Mouse (Mus musculus) retina, postnatal 1 day (tissue): Measurements from ENCODE around the gene Trio.
A peak's percentile ranks its signal among the peaks of the same experiment; 100 is the strongest.

Experiments
- DNase-seq: peaks from one replicate; pipeline ENCODE4 v3.0.0-alpha.2; 2012

The Trio gene

DNA sequence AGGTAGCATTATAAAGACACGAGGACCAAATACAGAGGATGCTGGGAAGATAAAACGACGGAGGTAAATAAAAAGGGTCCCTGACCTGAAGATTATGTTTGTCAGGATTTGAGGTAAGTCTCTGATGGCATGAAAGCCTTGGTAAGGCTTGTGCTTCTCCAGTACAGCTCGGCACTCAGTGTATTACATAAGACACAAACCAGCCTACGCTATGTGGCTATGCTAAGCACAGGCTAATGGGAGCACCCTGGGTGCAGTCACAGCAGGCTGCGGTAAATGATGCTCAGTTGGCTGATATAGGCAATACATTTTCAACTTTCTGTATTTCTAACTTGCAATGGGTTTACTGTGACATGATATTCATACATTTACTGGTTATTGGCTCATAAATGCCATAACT lies 234.9 kb downstream of the Trio start:
- DNase-seq: no peak

DNA sequence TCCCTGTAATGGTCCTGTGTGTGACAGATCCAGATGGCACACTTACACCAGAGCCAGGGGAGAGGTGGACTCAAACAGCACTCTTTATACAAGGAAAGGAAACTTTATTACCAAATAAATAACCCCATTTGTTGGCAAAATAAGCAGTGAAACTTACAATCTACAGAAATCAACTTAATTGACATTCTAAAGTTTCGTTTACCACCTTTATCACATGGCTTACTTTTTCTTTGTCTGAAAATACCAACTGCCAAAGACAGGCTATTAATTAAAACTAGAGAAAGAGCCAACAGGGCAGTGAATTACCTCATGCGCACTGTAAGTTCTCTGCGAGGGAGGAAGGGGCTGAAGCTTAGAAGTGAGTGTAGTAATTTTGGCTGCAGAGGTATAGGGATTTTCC lies 236.3 kb downstream of the Trio start:
- DNase-seq: no peak

DNA sequence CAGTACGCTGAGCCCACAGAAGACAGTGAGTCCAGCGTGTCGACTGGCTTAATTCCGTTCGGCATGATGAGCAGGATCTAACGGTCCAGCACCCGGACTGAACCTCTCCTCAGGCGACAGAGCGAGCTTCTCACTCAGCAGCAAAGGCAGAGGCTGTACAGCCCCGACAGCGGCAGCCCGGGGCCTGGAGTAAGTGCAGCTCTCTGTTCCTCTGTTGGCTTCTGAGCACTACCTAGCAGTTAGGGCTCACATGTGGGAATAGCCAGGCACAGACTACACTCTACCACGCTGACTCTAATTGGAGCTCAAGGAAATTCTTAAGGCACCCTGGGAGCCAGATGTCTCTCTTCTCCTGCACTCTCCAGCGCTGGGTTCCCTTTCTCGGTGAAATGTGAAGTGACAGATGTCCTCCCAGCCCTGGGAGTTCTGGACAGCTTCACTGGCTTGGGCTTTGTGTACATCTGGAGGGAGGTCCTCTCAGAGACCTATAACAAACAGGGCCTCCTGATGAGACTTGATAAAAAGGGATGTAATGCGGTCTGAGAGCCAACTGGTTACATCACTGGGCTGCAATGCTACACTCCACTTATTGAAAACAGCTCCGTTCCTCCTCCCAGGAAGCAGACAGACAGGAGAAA lies 237.4 kb downstream of the Trio start:
- DNase-seq: peak; percentile 79

DNA sequence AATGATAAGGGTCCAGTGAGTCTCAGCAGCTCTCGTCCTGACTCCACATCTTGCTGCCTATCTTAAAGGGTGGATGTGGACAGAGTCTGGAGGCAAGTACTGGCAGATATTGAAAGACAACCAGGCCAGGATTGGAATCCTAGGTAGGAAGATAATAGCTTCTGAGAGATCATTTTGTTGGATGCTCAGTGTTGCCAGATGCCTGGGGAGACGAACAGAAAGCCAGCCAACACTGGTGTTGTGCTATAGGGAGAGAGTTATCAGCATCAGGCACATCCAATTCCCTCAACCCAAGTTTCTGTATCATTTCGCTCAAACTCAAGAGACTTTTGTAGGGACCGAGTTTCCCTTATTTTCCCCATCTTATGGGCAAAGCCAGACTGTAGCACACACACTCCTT lies 238.5 kb downstream of the Trio start:
- DNase-seq: no peak

DNA sequence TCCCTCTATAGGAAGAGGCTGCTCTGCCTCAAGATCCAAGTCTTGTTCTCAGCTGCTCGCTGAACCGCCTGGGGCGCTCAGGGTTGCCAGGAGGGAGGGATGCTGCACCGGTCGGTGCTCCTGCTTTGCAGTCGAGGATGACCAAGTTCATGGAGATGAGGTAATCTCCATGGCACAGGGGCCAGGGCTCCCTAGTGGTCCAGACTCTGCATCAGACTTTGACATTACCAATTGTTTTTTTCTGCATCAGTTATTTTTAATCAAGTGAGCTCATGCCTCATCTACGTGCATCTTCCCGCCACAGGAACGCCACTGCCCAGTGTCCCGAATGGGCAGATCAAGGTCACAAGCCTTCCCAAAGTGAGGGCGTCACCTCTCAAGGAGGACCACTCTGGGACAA lies 239.2 kb downstream of the Trio start:
- DNase-seq: peak; percentile 73

DNA sequence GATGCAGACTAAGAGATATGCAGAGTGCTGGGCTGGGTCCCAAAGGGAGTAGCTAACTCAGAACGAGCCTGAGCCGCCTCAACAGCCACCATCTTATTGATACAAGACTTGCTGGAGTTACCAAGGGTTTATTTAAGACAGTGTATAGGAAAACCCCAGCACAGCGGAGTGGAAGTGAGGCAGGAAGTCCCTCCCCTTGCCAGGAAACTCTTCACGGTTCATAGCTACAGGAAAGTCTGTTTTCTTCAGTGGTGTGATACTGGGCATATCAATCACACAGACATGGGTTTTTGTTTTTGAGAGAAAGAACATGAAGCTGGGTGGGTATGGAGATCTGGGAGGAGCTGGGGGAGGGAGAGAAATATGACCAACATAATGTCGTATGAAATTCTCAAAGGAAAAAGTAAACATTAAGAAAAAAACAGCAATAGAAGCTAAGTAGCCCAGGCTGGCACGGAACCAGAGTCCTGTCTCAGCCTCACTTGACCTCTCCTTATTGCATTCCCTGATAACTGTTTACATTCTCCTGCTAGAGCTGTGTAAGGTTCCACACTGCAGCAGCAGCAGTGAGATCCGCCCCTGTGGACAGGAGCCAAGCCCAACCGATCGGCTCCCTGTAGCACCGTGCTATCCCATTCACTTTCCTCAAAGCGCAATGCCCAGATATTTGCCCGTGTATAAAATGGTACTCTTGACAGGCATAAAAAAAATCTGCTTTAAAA lies 240.2 kb downstream of the Trio start:
- no peak for DNase-seq

DNA sequence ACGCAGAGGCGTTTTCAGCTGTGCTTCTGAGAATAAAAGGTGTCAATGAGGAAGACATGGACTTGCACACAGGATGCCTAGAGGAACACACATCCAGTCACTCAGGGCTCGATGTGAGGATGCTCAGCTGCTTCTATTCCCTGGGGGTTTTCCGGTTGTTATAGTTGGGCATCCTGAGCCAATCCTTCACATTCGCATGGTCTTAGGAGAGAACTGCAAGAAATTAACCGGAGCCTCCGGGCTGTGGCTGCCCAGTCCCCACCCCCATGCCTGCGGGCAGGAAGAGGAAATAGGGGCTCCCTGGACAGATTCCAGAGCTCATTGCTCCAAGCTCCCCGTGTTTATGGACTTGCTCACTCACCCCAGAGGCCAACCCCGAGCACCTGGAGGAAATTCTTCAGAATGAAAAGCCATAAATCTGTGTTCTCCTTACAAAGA lies 241.5 kb downstream of the Trio start:
- DNase-seq: peak; percentile 48

DNA sequence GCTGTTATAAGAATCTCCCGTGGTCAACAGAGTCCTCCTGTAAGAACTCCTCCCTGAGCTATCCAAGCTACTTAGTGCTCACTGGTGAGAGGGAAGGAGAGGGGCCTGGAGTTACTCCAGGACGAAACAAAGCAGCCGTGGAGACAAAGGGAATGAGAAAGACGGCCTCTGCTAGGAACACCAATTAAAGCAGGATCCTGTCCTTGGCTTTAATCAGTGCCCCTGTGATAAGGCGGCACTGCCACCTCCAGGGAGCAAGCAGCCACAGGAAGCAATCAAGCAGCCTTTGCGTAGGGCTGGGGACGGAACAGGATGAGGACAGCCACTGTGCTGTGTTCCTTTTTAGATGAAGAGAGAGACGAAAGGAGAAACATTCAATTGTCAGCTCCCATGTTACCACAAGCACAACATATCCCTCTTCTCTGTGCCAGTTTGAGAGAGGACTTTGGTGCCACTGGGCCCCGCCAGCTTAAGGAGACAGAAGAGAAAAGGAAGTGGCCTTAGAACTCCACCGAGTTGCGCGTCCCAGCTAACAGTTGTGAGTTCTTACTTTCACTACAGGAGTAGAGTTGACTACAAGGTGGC lies 242.0 kb downstream of the Trio start:
- DNase-seq: peak; percentile 80

DNA sequence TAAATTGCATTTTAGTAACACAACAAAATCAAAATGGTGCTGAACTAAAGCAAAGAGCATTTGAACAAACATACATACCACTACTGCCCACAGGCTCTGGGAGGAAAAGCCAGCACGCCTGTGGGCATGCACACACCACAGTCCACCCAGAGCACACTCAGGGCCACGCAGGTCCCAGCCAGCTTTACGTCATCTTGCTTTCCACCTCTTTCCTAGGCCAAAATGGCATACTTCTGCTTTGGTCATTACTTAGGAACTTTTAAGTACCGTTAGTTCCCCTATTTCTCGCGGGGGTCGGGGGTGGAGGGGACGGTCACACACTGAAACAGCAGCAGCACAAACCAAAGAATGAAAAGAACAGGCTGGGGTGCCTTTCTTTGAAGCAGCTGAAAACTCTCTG lies 242.6 kb downstream of the Trio start:
- DNase-seq: no peak

DNA sequence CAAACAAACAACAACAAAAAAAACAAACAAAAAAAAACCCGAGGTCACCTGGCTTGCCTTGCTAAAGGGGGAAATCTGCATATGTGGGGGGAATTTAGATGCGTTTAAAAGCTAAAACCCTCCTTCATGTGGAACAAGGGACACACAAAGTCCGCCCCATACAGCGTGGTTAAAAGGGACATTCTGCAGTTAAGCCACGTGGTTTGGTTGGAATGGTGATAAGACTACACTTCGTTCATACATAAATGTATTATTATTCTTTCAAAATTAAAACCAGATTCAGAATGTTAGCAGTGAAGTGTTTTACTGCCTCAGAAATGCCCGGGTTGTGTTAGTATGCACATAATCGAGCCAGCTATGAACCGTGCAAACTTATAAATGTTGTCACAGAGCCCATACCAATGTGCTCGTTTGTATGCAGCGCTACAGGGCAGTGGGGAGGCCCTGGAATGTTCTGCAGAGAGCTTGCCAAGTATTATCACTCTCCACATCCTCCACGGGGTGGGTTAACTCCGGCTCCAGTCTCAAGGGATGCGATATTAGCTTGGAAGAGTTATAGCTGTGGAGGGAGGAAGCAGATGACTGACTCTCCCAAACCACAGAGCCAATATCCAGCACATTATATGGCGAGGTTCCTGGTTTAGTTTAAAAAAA lies 243.1 kb downstream of the Trio start:
- DNase-seq: no peak

DNA sequence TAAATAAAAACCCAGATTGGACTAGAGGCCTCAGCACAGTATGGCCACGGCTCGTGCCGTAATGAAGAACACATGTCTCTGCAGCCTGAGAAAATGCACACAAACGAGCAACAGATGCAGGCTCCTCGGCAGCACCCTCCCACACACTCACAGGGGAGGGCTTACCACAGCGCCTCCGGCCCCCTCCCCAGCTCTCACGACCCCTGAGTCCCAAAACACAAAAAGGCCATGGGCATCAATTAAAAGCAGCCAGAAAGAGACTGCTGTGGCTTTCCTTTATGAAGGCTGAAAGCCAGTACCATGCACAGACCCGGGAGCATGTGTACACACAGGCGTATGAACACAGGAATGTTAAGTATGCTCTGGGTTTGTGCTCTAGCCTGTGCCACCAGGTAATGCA lies 245.8 kb downstream of the Trio start:
- no peak for DNase-seq

DNA sequence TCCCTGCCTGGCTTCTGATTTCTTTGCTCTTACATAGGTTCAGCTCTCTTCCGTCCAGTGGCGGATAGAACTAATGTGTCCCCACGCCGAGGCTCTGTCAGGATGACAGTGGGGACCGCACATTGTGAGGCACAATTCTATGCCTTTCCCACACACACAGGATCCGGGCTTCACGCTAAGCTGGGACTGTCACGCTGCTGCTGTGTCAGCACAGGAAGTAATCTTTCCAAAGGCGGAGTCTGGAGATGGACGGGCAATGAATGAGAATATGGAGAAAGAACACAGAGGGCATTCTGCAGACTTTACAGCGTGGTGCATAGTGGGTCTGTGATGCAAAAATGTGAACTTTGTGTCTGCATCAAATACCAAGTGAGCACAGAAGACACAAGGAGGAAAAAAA lies 246.2 kb downstream of the Trio start:
- no peak for DNase-seq

DNA sequence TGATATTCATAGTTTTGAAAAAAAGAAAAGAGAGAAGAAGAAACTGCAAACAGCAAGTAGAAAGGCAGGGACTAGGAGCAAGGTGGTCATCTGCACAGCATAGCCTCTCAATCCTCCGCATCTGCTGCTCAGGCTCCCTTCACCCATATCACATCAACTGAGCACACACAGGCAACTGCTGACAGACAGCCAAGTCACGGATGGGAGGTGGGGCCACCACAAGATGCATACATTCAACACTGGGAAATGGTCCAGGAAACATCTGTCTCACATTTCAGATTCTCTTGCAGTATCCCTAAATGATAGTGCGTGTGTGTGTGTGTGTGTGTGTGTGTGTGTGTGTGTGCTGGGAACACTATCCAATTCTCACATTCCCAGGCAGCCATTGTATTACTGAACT lies 247.4 kb downstream of the Trio start:
- DNase-seq: no peak

DNA sequence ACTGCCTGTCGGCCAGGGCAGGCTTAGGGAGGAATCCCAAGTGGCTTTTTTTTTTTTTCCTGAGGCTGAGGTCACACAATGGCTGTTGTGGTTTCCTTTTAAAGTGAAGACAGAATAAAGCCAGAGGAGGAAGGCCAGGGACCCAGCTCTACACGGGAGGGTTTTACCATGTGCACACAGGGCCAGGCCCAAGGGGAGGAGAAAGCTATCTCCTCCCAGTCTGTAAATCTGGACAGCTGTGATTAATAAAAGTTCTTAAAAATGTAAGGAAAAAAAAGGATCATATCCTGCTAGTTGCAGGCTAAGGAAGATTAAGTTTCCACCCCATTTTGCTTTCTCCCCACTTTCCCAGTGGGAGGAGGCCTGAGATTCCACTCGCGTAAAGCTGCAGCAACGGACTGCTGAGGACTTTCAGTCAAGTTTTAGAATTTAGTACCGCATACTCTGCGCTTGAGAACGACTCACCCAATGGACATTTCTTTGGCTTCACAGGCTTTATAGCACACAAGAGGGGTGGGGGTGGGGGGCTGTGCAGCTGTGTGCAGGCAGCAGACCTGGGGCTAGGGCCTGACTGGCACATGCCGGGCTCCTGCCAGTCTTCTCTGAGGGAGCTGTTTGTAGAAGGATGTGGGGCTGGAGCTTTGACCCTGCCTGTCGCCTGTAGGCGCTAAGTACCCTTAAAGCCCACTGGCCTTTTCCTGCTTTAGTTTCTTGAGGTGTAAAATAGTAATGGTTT lies 248.0 kb downstream of the Trio start:
- DNase-seq: no peak

DNA sequence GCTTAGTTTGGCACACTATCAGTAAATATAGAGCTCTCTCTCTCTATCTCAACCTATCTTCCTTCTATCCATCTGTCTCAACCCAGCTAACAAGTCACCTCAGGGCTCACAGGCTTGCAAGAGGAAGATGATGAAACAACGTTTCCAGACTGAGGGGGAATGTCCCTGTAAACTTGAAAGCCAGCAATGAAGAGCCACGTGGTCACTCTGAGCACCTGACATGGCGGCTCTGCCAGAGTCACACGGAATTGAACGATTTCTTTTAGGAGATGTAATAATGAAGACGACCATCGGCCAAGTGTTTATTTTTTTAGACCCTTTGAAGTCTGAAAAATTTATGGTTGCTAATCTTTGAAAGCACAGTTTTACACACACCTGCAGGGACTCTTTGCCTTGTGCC lies 251.2 kb downstream of the Trio start:
- DNase-seq: no peak

DNA sequence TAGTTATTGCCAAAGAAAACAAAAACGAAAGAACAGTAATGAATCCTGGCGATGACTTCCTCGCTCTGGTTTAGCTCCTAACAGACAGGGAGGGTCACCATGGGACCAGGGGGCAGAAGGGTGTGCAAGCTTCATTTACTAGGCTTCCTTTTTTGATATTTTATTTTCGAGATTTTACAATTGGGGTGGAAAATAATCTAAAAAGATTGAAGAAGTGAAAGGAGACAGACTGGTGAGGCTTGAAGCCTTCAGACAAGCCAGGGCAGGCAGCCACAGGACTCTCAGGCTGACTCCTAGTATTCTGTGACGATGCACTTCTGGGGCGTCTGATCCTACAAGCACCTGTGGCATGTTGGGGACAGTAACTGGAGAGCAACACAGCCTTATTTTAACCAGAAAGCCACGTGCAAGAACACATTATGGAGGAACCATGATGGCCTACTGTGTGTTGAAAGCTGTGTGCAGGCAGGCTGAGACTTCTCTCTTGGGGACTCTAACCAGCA lies 253.5 kb downstream of the Trio start:
- DNase-seq: no peak

DNA sequence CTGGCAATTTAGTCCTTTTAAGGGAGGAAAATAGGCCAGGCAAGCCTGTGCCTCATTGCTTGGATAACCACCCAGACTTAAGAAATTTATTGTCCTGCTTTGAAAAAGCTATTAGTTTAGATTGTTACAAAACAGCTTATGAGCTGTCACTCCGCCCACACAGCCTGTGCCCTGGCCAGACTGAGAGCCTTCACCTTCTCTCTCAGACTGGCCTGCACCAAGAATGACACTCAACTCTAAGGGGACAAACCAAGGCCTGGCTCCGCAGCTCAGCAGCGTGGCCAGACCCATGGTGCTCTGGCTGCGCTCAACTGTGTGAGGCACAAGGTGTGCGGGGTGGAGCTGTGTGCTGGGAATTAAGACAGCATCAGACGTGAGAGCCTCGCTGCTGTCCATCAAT lies 254.1 kb downstream of the Trio start:
- DNase-seq: no peak

DNA sequence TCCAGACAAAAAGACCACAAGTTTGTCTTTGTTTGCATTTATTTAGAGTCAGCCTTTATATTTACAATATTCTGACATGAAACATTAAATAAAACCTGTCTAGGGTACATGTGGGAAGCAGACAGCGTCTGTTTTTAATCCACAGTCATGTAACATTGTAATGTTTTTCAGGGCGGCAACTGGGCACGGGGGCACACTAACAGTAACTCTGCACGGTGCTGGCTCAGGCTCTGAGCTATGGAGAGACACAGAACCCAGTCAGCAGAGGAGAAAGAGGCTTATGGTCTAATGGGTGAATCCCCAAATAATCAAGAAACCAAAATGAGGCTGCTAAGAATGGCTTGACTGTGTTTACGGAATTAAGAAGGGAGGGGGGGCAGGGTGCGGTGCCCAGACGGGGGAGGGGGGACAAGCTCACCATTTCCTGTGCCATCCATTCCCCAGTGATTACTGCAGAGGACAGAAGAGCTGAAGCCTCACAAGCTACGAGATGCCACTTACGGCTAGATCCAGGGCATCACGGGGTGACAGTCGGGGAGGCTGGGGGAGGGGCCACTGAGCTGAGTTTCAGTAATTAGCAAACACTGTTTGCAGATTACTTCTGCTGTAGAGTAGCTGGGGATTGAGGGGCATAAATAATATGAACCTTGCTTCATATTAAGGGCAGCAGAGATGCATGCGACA lies 255.0 kb downstream of the Trio start:
- peak; percentile 85 for DNase-seq

DNA sequence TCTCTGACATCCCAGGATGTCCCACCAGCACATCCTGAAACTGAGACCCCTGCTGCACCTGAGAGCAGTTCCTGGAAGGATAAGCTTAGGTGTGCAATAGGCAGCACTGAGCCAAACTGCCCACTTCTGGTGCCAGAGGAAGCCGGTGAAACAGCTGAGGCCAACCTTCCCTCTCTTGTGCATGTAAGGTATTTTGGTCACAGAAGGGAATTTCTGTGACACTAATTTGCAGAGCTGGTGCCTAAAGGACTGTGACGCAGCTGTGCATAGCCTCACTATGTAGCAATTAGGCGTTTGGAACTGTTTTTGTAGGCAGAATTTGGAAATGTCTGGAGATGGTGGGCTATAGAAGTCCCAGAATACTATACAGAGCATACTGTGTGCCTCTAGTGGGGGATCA lies 264.2 kb downstream of the Trio start:
- no peak for DNase-seq

DNA sequence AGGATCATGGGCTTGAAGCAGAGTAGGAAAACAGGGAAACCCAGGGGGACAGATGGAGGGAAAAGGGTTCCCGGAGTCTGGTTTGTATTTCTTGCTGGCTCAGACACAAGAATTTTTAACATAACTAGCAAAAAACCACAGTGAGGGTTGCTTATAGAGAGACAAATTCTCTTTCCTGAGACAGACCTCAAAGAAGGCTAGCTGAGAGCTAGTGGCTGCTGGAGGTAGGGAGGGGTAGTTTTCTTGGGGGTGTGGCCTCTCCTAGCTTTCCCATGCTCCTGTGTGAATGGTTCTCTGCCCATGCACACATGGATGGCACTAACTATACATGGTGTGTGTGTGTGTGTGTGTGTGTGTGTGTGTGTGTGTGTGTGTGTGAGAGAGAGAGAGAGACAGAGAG lies 265.0 kb downstream of the Trio start:
- DNase-seq: no peak

DNA sequence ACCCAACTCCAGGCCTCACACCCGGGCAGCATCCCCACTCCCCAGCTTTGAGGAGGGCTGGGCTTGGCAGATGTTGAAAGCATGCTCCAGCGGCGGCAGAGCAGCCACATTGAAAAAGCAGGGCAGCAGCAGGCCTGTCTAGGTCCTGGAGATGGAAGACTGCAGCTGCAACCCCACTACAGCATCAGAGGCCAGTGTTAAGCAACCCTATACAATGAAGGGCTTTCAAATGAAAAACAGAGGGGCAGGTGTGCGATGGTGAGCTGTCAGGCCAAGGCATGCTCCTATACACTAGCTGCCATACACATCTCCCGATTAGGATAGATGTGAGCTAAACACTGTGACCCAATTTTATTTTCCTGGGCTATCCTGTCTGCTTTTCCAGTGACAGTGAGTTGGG lies 265.8 kb downstream of the Trio start:
- DNase-seq: peak; percentile 41

DNA sequence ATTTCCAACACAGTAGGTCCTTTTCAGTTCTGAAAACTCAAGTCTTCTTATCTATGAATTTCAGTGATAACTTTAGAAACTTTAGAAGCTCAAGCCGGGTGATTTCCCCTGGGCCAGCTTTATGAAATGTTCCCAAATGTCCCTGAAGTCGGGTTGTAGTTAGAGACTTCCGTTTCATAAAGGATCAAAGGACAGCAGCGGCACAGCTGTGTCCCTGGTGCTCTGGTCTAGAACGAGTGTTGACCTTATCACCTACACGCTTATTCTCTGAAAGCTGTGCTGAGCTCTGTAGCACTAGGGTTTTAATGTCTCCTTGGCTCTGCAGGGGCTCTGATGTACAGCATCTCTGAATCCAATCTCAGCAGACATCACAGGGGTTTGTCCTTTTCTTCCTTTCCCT lies 267.0 kb downstream of the Trio start:
- no peak for DNase-seq

DNA sequence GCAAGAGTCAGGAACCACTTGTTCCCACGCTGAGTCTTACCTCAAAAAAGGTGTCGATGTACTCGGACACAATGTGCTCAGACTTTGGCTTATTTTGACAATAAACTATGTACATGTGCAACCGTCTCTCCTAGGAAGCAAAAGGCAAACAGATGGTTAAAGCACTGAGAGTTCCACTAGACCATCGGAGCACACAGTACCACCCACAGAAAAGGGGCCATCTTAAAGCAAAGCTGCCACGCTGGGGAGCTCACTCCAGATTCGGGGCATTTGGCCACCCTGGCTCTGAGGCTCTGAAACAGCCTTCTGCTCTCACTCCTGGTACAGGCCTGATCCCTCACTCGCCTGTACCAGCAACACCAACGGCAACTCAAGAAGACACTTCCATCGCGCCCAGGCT lies 269.2 kb downstream of the Trio start:
- no peak for DNase-seq
